Mouse (Mus musculus) midbrain, postnatal 0 days (tissue): ENCODE results near the gene Dhx32. TPM values are rescaled to one million over a fixed set of nuclear protein-coding genes. Genes with fewer than 3 reads are reported as not detected.

Source experiments
- ATAC-seq: fragments of 200-750 bp; cut with Nextera tagmentation; 2 replicates; pipeline ENCODE4 v1.8.0; 2017; ENCODE audit warnings: moderate number of reproducible peaks, mild to moderate bottlenecking, moderate TSS enrichment, moderate library complexity; ENCODE audit not compliant: low FRiP score
- DNase-seq: peaks from one replicate; pipeline ENCODE4 v3.0.0-alpha.2; 2015; ENCODE audit warnings: low spot score
- H3K27ac ChIP-seq: fragments of 300-500 bp; sonication (generic); 2 replicates; pipeline ENCODE4 v1.5.1; 2014; ENCODE audit warnings: low read depth, mild to moderate bottlenecking, low read length, mixed read lengths
- H3K27me3 ChIP-seq: fragments of 300-500 bp; sonication (generic); 2 replicates; pipeline ENCODE4 v1.6.1; 2014; ENCODE audit warnings: low read length, control low read depth, mixed read lengths; ENCODE audit not compliant: insufficient read depth
- H3K36me3 ChIP-seq: fragments of 300-500 bp; sonication (generic); 2 replicates; pipeline ENCODE4 v1.6.1; 2014; ENCODE audit warnings: low read length, control low read depth, mixed read lengths; ENCODE audit not compliant: insufficient read depth
- H3K4me1 ChIP-seq: fragments of 300-500 bp; sonication (generic); 2 replicates; pipeline ENCODE4 v1.6.1; 2014; ENCODE audit warnings: mild to moderate bottlenecking, control low read depth, antibody characterized with exemption, low read length, mixed read lengths; ENCODE audit not compliant: insufficient read depth
- H3K4me2 ChIP-seq: fragments of 300-500 bp; sonication (generic); 2 replicates; pipeline ENCODE4 v1.6.1; 2014; ENCODE audit warnings: low read depth, mild to moderate bottlenecking, low read length, mixed read lengths; ENCODE audit not compliant: poor library complexity, severe bottlenecking
- H3K4me3 ChIP-seq: fragments of 300-500 bp; sonication (generic); 2 replicates; pipeline ENCODE4 v1.5.1; 2014; ENCODE audit warnings: low read depth, mild to moderate bottlenecking, low read length, moderate library complexity
- H3K9ac ChIP-seq: fragments of 300-500 bp; sonication (generic); replicated peaks from 2 replicates; pipeline ENCODE4 v1.6.1; 2014; ENCODE audit warnings: mild to moderate bottlenecking, low read length, moderate library complexity, mixed read lengths; ENCODE audit not compliant: poor library complexity, severe bottlenecking
- H3K9me3 ChIP-seq: fragments of 300-500 bp; sonication (generic); 2 replicates; pipeline ENCODE4 v1.6.1; 2016; ENCODE audit warnings: low read length, control low read depth
- CTCF ChIP-seq: IDR thresholded peaks from 2 replicates; pipeline ENCODE4 v1.5.1; 2016; ENCODE audit warnings: antibody characterized with exemption, mild to moderate bottlenecking
- WGBS: fragments of 180-500 bp; shearing (Covaris S2); extraction: QIAGEN DNeasy Blood & Tissue Kit; methylation state at CpG from one replicate; pipeline ENCODE4 v1.1.7; 2014; 5-methylcytosine and 5-hydroxymethylcytosine counted together
- polyA plus RNA-seq: library from polyadenylated mRNA; unstranded; fragments of >200 nt; fragmentation: Nextera tagmentation; extraction: Ambion mirVana; gene quantifications from 2 replicates; pipeline ENCODE4 v1.2.1, GENCODE M21; 2015
- total RNA-seq: library from RNA; depleted of rRNA; stranded (reverse); fragments of >200 nt; gene quantifications from 2 replicates; pipeline ENCODE4 v1.2.3, GENCODE M21; 2014

The Dhx32 gene
- total and polyA plus RNA-seq, 2 experiments from 2014 or later: 35.5 to 48.0 TPM

- Histone ChIP-seq H3K4me1 (no peaks in the 10 kb centered on the region), H3K36me3 (no peaks in the 10 kb centered on the region), H3K4me2 (no peak overlapping the region), H3K27me3 (no peaks in the 10 kb centered on the region), H3K4me3 (no peak overlapping the region), H3K9me3 (no peaks in the 10 kb centered on the region), H3K27ac (no peak overlapping the region), H3K9ac (no peak overlapping the region)
- TF ChIP-seq CTCF: no peak
- 67% methylated on average over 6 of the region's 6 CpGs for WGBS
- no peak for DNase-seq
- no peak for ATAC-seq
These were observed 943 bp downstream of the Dhx32 start for GRCm38 (mm10) chr7:133781583-133781982.

GRCm38 (mm10) chr7:133776626-133776996 is 5.9 kb downstream of the Dhx32 start, which contains the start of gene Fank1:
Gene Fank1, plus strand, starts transcription at chr7:133776861.
- H3K36me3 ChIP-seq: no peaks in the 10 kb centered on the region
- H3K27ac ChIP-seq: no peak within 1 kb of the TSS
- H3K27me3 ChIP-seq: no peaks in the 10 kb centered on the region
- H3K4me3 ChIP-seq: peak within 1 kb of the TSS; percentile 93
- peak; percentile 88 for DNase-seq
- H3K9ac ChIP-seq: peak within 1 kb of the TSS; percentile 84
- WGBS: under 1% methylated on average over 37 of the region's 45 CpGs
- no peak for TF ChIP-seq CTCF
- peak within 1 kb of the TSS; percentile 88 for H3K4me2 ChIP-seq
- H3K9me3 ChIP-seq: no peaks in the 10 kb centered on the region
- ATAC-seq: peak; percentile 93
- H3K4me1 ChIP-seq: 0 out of 2 replicates have a peak, but pooled peaks cover 5% of the 10 kb centered on the region

- TF ChIP-seq CTCF: no peak
- Histone ChIP-seq H3K4me3 (peak overlapping the region; percentile 93), H3K27ac (no peak overlapping the region), H3K4me2 (peak overlapping the region; percentile 88), H3K36me3 (no peaks in the 10 kb centered on the region), H3K9ac (peak overlapping the region; percentile 84), H3K4me1 (0 out of 2 replicates have a peak, but pooled peaks cover 5% of the 10 kb centered on the region), H3K9me3 (no peaks in the 10 kb centered on the region), H3K27me3 (no peaks in the 10 kb centered on the region)
- no peak for DNase-seq
- peak; percentile 69 for ATAC-seq
- WGBS: 3% methylated on average over 35 of the region's 38 CpGs
These were observed 6.5 kb downstream of the Dhx32 start for GRCm38 (mm10) chr7:133775796-133776625.

- DNase-seq (no peak), ATAC-seq (no peak)
- Histone ChIP-seq H3K9ac (peak overlapping the region; percentile 84; the same call in 1 of the 2 replicates), H3K36me3 (no peaks in the 10 kb centered on the region), H3K27ac (no peak overlapping the region), H3K4me1 (0 out of 2 replicates have a peak, but pooled peaks cover 5% of the 10 kb centered on the region), H3K4me2 (peak overlapping the region; percentile 88), H3K27me3 (no peaks in the 10 kb centered on the region), H3K9me3 (no peaks in the 10 kb centered on the region), H3K4me3 (peak overlapping the region; percentile 93)
- TF ChIP-seq CTCF: no peak
- WGBS: 51% methylated on average over 5 of the region's 5 CpGs
These were observed 7.3 kb downstream of the Dhx32 start for GRCm38 (mm10) chr7:133775179-133775578.

- no peak overlapping the region for H3K27ac ChIP-seq
- no peak for DNase-seq
- 68% methylated on average over 5 of the region's 5 CpGs for WGBS
- no peak for ATAC-seq
- no peaks in the 10 kb centered on the region for H3K36me3 ChIP-seq
- H3K4me2 ChIP-seq: no peak overlapping the region
- H3K4me3 ChIP-seq: no peak overlapping the region
- H3K9ac ChIP-seq: no peak overlapping the region
- no peak for TF ChIP-seq CTCF
- H3K9me3 ChIP-seq: no peaks in the 10 kb centered on the region
- no peaks in the 10 kb centered on the region for H3K27me3 ChIP-seq
- no peaks in the 10 kb centered on the region; the same call in 1 of the 2 replicates for H3K4me1 ChIP-seq
These were observed 14.0 kb downstream of the Dhx32 start for GRCm38 (mm10) chr7:133768517-133768916.

- Histone ChIP-seq H3K9ac (no peak overlapping the region), H3K36me3 (no peaks in the 10 kb centered on the region), H3K27me3 (no peaks in the 10 kb centered on the region), H3K4me2 (no peak overlapping the region), H3K27ac (no peak overlapping the region), H3K9me3 (no peaks in the 10 kb centered on the region), H3K4me1 (no peaks in the 10 kb centered on the region; the same call in 1 of the 2 replicates), H3K4me3 (no peak overlapping the region)
- ATAC-seq (no peak), DNase-seq (peak; percentile 40)
- 72% methylated on average over 4 of the region's 4 CpGs for WGBS
- no peak for TF ChIP-seq CTCF
These were observed 14.5 kb downstream of the Dhx32 start for GRCm38 (mm10) chr7:133768027-133768426.
